Mouse (Mus musculus) liver, embryonic 15.5 days (tissue): ENCODE results near the gene Tcf19. TPM values are rescaled to one million over a fixed set of nuclear protein-coding genes. Genes with fewer than 3 reads are reported as not detected.
"Not testable (repeated sequence)": the region's sequence is repeated elsewhere in the genome, so short reads cannot be mapped to it uniquely, and the experiment has no call there.

Source experiments
- ATAC-seq: fragments of 200-750 bp; cut with Nextera tagmentation; 2 replicates; pipeline ENCODE4 v1.8.0; 2017; ENCODE audit warnings: moderate number of reproducible peaks, mild to moderate bottlenecking, moderate library complexity; ENCODE audit not compliant: insufficient read depth
- H3K27ac ChIP-seq: fragments of 300-500 bp; sonication (generic); replicated peaks from 2 replicates; pipeline ENCODE4 v1.5.1; 2015; ENCODE audit warnings: mild to moderate bottlenecking, inconsistent platforms
- H3K27me3 ChIP-seq: fragments of 300-500 bp; sonication (generic); 2 replicates; pipeline ENCODE4 v1.6.1; 2015; ENCODE audit warnings: mild to moderate bottlenecking, inconsistent platforms
- H3K36me3 ChIP-seq: fragments of 300-500 bp; sonication (generic); replicated peaks from 2 replicates; pipeline ENCODE4 v1.6.1; 2015; ENCODE audit warnings: moderate library complexity, mild to moderate bottlenecking, inconsistent platforms
- H3K4me1 ChIP-seq: fragments of 300-500 bp; sonication (generic); replicated peaks from 2 replicates; pipeline ENCODE4 v1.6.1; 2015; ENCODE audit warnings: inconsistent platforms
- H3K4me2 ChIP-seq: fragments of 300-500 bp; sonication (generic); 2 replicates; pipeline ENCODE4 v1.6.1; 2015; ENCODE audit warnings: moderate library complexity, mild to moderate bottlenecking, inconsistent platforms
- H3K4me3 ChIP-seq: fragments of 300-500 bp; sonication (generic); replicated peaks from 2 replicates; pipeline ENCODE4 v1.5.1; 2015; ENCODE audit warnings: mild to moderate bottlenecking, inconsistent platforms
- H3K9ac ChIP-seq: fragments of 300-500 bp; sonication (generic); 2 replicates; pipeline ENCODE4 v1.6.1; 2015; ENCODE audit warnings: moderate library complexity, mild to moderate bottlenecking, inconsistent platforms
- H3K9me3 ChIP-seq: fragments of 300-500 bp; sonication (generic); replicated peaks from 2 replicates; pipeline ENCODE4 v1.6.1; 2016; ENCODE audit warnings: inconsistent platforms
- WGBS: fragments of 180-500 bp; shearing (Covaris S2); methylation state at CpG from one replicate; pipeline ENCODE4 v1.1.7; 2015; ENCODE audit warnings: mixed read lengths; ENCODE audit not compliant: insufficient replicate concordance; 5-methylcytosine and 5-hydroxymethylcytosine counted together
- polyA plus RNA-seq: library from polyadenylated mRNA; unstranded; fragments of >200 nt; fragmentation: Nextera tagmentation; extraction: Ambion mirVana; gene quantifications from 2 replicates; pipeline ENCODE4 v1.2.1, GENCODE M21; 2015

Tcf19 gene
- polyA plus RNA-seq, 1 experiment from 2014 or later: 44.6 TPM

GRCm38 (mm10) chr17:35485702-35486101 lies 30.9 kb downstream of the Tcf19 start:
- Histone ChIP-seq H3K27me3 (peaks cover 12% of the 10 kb centered on the region), H3K9ac (no peak overlapping the region), H3K27ac (0 out of 2 replicates have a peak overlapping the region, but pooled peaks have one; percentile 38), H3K4me2 (no peak overlapping the region), H3K4me1 (no peaks in the 10 kb centered on the region), H3K9me3 (no peaks in the 10 kb centered on the region), H3K36me3 (no peaks in the 10 kb centered on the region), H3K4me3 (no peak overlapping the region)
- peak; percentile 66 for ATAC-seq
- 24% methylated on average over 4 of the region's 4 CpGs for WGBS

- Histone ChIP-seq H3K27ac (no peak overlapping the region), H3K36me3 (no peaks in the 10 kb centered on the region), H3K4me1 (no peaks in the 10 kb centered on the region), H3K9ac (no peak overlapping the region), H3K4me3 (no peak overlapping the region), H3K4me2 (no peak overlapping the region), H3K27me3 (peaks cover 5% of the 10 kb centered on the region), H3K9me3 (no peaks in the 10 kb centered on the region)
- WGBS: 1% methylated on average over 9 of the region's 9 CpGs
- no peak for ATAC-seq
Measured at GRCm38 (mm10) chr17:35484066-35484465, 32.6 kb downstream of the Tcf19 start.

GRCm38 (mm10) chr17:35469842-35470751 lies 46.5 kb downstream of the Tcf19 start, which contains the start of gene H2-Q10:
Gene H2-Q10 (plus strand): TSS chr17:35470089.
- H3K9ac ChIP-seq: no peak within 1 kb of the TSS
- peak within 1 kb of the TSS; percentile 41 for H3K4me2 ChIP-seq
- H3K36me3 ChIP-seq: no peaks in the 10 kb centered on the region
- peaks cover 27% of the 10 kb centered on the region for H3K27me3 ChIP-seq
- no peaks in the 10 kb centered on the region for H3K4me1 ChIP-seq
- H3K9me3 ChIP-seq: no peaks in the 10 kb centered on the region
- 3% methylated on average over 80 of the region's 80 CpGs for WGBS
- peak; percentile 85 for ATAC-seq
- H3K4me3 ChIP-seq: peak within 1 kb of the TSS; percentile 44
- H3K27ac ChIP-seq: peak within 1 kb of the TSS; percentile 78

- H3K4me3 ChIP-seq, H3K9me3 ChIP-seq, H3K27ac ChIP-seq, H3K4me2 ChIP-seq, ATAC-seq, H3K4me1 ChIP-seq, H3K36me3 ChIP-seq, H3K9ac ChIP-seq: not testable (repeated sequence)
- H3K27me3 ChIP-seq: peaks cover 27% of the 10 kb centered on the region
- 32% methylated on average over 3 of the region's 3 CpGs for WGBS
Measured at GRCm38 (mm10) chr17:35468936-35469335, 47.7 kb downstream of the Tcf19 start.

GRCm38 (mm10) chr17:35465651-35466050 lies 51.0 kb downstream of the Tcf19 start:
- H3K9ac ChIP-seq, H3K36me3 ChIP-seq, ATAC-seq, H3K4me3 ChIP-seq, H3K27ac ChIP-seq, H3K4me1 ChIP-seq, H3K9me3 ChIP-seq, H3K4me2 ChIP-seq: not testable (repeated sequence)
- 6% methylated on average over 8 of the region's 8 CpGs for WGBS
- peaks cover 24% of the 10 kb centered on the region for H3K27me3 ChIP-seq

Other genes starting within 250 kb of the Tcf19 start
- gene H2-Q1, start 196.4 kb downstream of the Tcf19 start, polyA plus RNA-seq: 0.58 and 0.70 TPM in 2 replicates
- 0.94 and 1.4 TPM in 2 replicates for gene H2-Q2, start 174.6 kb downstream of the Tcf19 start, polyA plus RNA-seq
- gene H2-Q4, start 137.2 kb downstream of the Tcf19 start, polyA plus RNA-seq: 2.2 and 2.7 TPM in 2 replicates
- gene H2-Q6, start 92.0 kb downstream of the Tcf19 start, polyA plus RNA-seq: 9.5 and 11.9 TPM in 2 replicates
- gene H2-Q7, start 77.7 kb downstream of the Tcf19 start, polyA plus RNA-seq: 18.4 and 18.7 TPM in 2 replicates
- 322 and 403 TPM in 2 replicates for gene H2-Q10, start 46.7 kb downstream of the Tcf19 start, polyA plus RNA-seq
- gene Pou5f1, start 10.8 kb downstream of the Tcf19 start, polyA plus RNA-seq: not detected in 2 replicates
- gene Cchcr1, start 276 bp upstream of the Tcf19 start, polyA plus RNA-seq: 7.4 and 8.7 TPM in 2 replicates
- 0.14 TPM in 2 replicates for gene Psors1c2, start 16.4 kb upstream of the Tcf19 start, polyA plus RNA-seq
- gene Cdsn, start 35.3 kb upstream of the Tcf19 start, polyA plus RNA-seq: 0.03 and 0.05 TPM in 2 replicates
- not detected in 2 replicates for gene 2300002M23Rik, start 50.6 kb upstream of the Tcf19 start, polyA plus RNA-seq
- not detected in 2 replicates for gene Sfta2, start 84.7 kb upstream of the Tcf19 start, polyA plus RNA-seq
- not detected in 2 replicates for gene Gm9573, start 109.8 kb upstream of the Tcf19 start, polyA plus RNA-seq
- 0.03 and 0.05 TPM in 2 replicates for gene Mucl3, start 126.9 kb upstream of the Tcf19 start, polyA plus RNA-seq
- 6.1 and 6.5 TPM in 2 replicates for gene Vars2, start 150.8 kb upstream of the Tcf19 start, polyA plus RNA-seq
- 21.7 and 25.5 TPM in 2 replicates for gene Gtf2h4, start 156.9 kb upstream of the Tcf19 start, polyA plus RNA-seq
- gene Ddr1, start 187.8 kb upstream of the Tcf19 start, polyA plus RNA-seq: 2.6 and 3.4 TPM in 2 replicates